Mouse (Mus musculus) liver, embryonic 16.5 days (tissue): ENCODE data around the gene Scd4. TPM values are rescaled to one million over a fixed set of nuclear protein-coding genes. Genes with fewer than 3 reads are reported as not detected.
A peak's percentile ranks its signal among the peaks of the same experiment; 100 is the strongest.

Source experiments
- ATAC-seq: fragments of 200-750 bp; cut with Nextera tagmentation; 2 replicates; pipeline ENCODE4 v1.8.0; 2017; ENCODE audit warnings: low read depth, mild to moderate bottlenecking, moderate number of reproducible peaks, moderate library complexity
- H3K27ac ChIP-seq: fragments of 300-500 bp; sonication (generic); 2 replicates; pipeline ENCODE4 v1.5.1; 2014; ENCODE audit warnings: mild to moderate bottlenecking, low read length
- H3K27me3 ChIP-seq: fragments of 300-500 bp; sonication (generic); 2 replicates; pipeline ENCODE4 v1.6.1; 2014; ENCODE audit warnings: low read depth, low read length, mixed read lengths; ENCODE audit not compliant: control insufficient read depth, insufficient read depth
- H3K36me3 ChIP-seq: fragments of 300-500 bp; sonication (generic); 2 replicates; pipeline ENCODE4 v1.6.1; 2014; ENCODE audit warnings: mild to moderate bottlenecking; ENCODE audit not compliant: control insufficient read depth, insufficient read depth
- H3K4me1 ChIP-seq: fragments of 300-500 bp; sonication (generic); 2 replicates; pipeline ENCODE4 v1.6.1; 2014; ENCODE audit warnings: low read depth, low read length, mixed read lengths; ENCODE audit not compliant: control insufficient read depth
- H3K4me2 ChIP-seq: fragments of 300-500 bp; sonication (generic); 2 replicates; pipeline ENCODE4 v1.6.1; 2014; ENCODE audit warnings: low read depth, low read length, mixed read lengths
- H3K4me3 ChIP-seq: fragments of 300-500 bp; sonication (generic); 2 replicates; pipeline ENCODE4 v1.5.1; 2014; ENCODE audit warnings: low read depth, mild to moderate bottlenecking, low read length
- H3K9ac ChIP-seq: fragments of 300-500 bp; sonication (generic); 2 replicates; pipeline ENCODE4 v1.6.1; 2014; ENCODE audit warnings: low read depth, low read length
- H3K9me3 ChIP-seq: fragments of 300-500 bp; sonication (generic); replicated peaks from 2 replicates; pipeline ENCODE4 v1.6.1; 2016; ENCODE audit warnings: low read length; ENCODE audit not compliant: control insufficient read depth
- WGBS: fragments of 180-500 bp; shearing (Covaris S2); extraction: QIAGEN DNeasy Blood & Tissue Kit; methylation state at CpG from one replicate; pipeline ENCODE4 v1.1.7; 2014; ENCODE audit not compliant: insufficient replicate concordance; 5-methylcytosine and 5-hydroxymethylcytosine counted together
- polyA plus RNA-seq: library from polyadenylated mRNA; unstranded; fragments of >200 nt; fragmentation: Nextera tagmentation; extraction: Ambion mirVana; gene quantifications from 2 replicates; pipeline ENCODE4 v1.2.1, GENCODE M21; 2015

Scd4 gene
- polyA plus RNA-seq, 1 experiment from 2014 or later, result 0.04 TPM

GRCm38 (mm10) chr19:44297862-44298261 is 35.0 kb upstream of the Scd4 start:
- H3K4me3 ChIP-seq, result peak overlapping the region; percentile 79
- H3K4me1 ChIP-seq, result peaks cover 83% of the 10 kb centered on the region
- WGBS, result 69% methylated on average over 9 of the region's 9 CpGs
- no peak for ATAC-seq
- no peaks in the 10 kb centered on the region for H3K27me3 ChIP-seq
- H3K4me2 ChIP-seq, result peak overlapping the region; percentile 91
- peak overlapping the region; percentile 3 for H3K27ac ChIP-seq
- H3K9ac ChIP-seq, result peak overlapping the region; percentile 26; the same call in 1 of the 2 replicates
- H3K9me3 ChIP-seq, result no peaks in the 10 kb centered on the region
- H3K36me3 ChIP-seq, result peaks cover 31% of the 10 kb centered on the region

GRCm38 (mm10) chr19:44299078-44299477 is 33.8 kb upstream of the Scd4 start:
- WGBS, result 81% methylated on average over 9 of the region's 9 CpGs
- Histone ChIP-seq H3K27ac (no peak overlapping the region; the same call in 1 of the 2 replicates), H3K36me3 (peaks cover 42% of the 10 kb centered on the region), H3K4me3 (peak overlapping the region; percentile 79), H3K9ac (peak overlapping the region; percentile 4; the same call in 1 of the 2 replicates), H3K27me3 (no peaks in the 10 kb centered on the region), H3K9me3 (no peaks in the 10 kb centered on the region), H3K4me1 (peaks cover 79% of the 10 kb centered on the region), H3K4me2 (peak overlapping the region; percentile 91)
- ATAC-seq, result no peak

DNA sequence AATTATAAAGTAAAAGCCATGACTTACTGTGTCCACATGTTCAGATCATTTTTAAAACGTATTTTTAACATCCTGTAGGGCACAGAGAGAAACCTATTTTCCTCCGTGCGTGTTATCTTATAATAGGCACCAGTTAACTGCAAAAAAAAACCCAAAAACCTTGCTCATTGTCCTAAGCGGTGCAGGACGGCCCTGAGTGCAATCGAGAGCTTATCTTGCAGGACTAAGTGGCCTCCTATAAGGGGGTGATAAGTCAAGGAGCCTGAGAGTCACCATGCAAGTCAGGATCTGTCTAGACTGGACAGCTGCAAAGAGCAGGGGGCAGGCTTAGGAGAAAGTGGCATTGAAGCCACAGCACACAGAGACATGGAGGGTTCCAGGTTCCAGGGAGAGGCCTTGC is 33.0 kb upstream of the Scd4 start:
- ATAC-seq, result peak; percentile 39
- Histone ChIP-seq H3K27me3 (no peaks in the 10 kb centered on the region), H3K27ac (peak overlapping the region; percentile 53), H3K36me3 (peaks cover 50% of the 10 kb centered on the region), H3K4me2 (peak overlapping the region; percentile 53), H3K9me3 (no peaks in the 10 kb centered on the region), H3K4me1 (peaks cover 75% of the 10 kb centered on the region), H3K9ac (peak overlapping the region; percentile 33; the same call in 1 of the 2 replicates), H3K4me3 (no peak overlapping the region)
- WGBS, result 14% methylated on average over 6 of the region's 6 CpGs

- Histone ChIP-seq H3K36me3 (peaks cover 55% of the 10 kb centered on the region), H3K27me3 (no peaks in the 10 kb centered on the region), H3K27ac (peak overlapping the region; percentile 72), H3K9ac (peak overlapping the region; percentile 33; the same call in 1 of the 2 replicates), H3K4me1 (peaks cover 68% of the 10 kb centered on the region), H3K4me2 (0 out of 2 replicates have a peak overlapping the region, but pooled peaks have one; percentile 48), H3K4me3 (no peak overlapping the region), H3K9me3 (no peaks in the 10 kb centered on the region)
- whole genome bisulfite sequencing, result 54% methylated on average over 7 of the region's 7 CpGs
- no peak for ATAC-seq
These were observed 32.4 kb upstream of the Scd4 start for GRCm38 (mm10) chr19:44300520-44300919.

DNA sequence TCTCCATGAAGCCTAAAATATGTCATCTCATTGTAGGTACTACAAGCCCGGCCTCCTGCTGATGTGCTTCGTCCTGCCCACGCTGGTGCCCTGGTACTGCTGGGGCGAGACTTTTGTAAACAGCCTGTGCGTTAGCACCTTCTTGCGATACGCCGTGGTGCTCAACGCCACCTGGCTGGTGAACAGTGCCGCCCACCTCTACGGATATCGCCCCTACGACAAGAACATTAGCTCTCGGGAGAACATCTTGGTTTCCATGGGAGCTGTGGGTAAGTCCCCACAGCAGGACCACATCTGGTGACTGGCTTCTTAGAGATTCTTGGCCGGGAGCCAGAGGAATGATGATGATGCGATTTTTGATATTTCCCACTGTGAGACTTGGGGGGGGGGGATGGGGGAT is 31.7 kb upstream of the Scd4 start:
- H3K27ac ChIP-seq, result peak overlapping the region; percentile 72
- WGBS, result 72% methylated on average over 16 of the region's 16 CpGs
- peaks cover 57% of the 10 kb centered on the region for H3K36me3 ChIP-seq
- no peak overlapping the region for H3K4me3 ChIP-seq
- peak; percentile 33; the same call in 1 of the 2 replicates for ATAC-seq
- peaks cover 63% of the 10 kb centered on the region for H3K4me1 ChIP-seq
- no peaks in the 10 kb centered on the region for H3K9me3 ChIP-seq
- no peak overlapping the region for H3K9ac ChIP-seq
- peak overlapping the region; percentile 48 for H3K4me2 ChIP-seq
- H3K27me3 ChIP-seq, result no peaks in the 10 kb centered on the region

DNA sequence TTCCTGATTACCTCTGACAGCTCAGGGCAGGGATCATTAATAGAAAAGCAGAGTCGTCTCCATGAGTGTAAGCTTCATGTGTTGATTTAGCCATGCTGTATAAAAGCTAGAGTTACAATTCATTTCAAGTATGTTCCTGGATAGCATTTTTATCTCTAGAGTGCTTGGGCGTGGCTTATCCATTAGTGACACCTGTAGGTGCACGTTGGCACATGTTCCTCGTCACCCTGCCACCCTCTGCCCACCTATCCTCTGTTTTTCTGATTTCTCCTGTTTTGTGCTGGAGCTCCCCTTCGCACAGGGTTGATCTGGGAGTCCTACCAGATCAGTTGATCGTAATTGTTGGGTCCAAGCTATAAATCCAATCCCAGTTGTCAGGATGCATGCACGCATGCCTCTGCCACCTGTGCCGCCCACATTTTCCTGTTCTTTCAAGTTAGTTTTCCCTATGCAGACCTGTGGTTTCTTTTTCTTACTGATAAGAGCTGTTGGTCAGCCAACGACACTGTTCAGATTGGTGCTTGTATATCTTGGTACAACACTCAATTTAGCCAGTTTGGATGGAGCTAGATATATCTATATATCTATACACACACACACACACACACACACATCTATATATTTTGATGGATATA is 31.1 kb upstream of the Scd4 start:
- H3K4me3 ChIP-seq, result peak overlapping the region; percentile 13; the same call in 1 of the 2 replicates
- H3K9me3 ChIP-seq, result no peaks in the 10 kb centered on the region
- peak overlapping the region; percentile 72 for H3K27ac ChIP-seq
- no peak overlapping the region for H3K9ac ChIP-seq
- no peaks in the 10 kb centered on the region for H3K27me3 ChIP-seq
- peak; percentile 63 for ATAC-seq
- WGBS, result 28% methylated on average over 9 of the region's 9 CpGs
- peaks cover 62% of the 10 kb centered on the region for H3K36me3 ChIP-seq
- H3K4me2 ChIP-seq, result peak overlapping the region; percentile 48
- peaks cover 57% of the 10 kb centered on the region for H3K4me1 ChIP-seq

DNA sequence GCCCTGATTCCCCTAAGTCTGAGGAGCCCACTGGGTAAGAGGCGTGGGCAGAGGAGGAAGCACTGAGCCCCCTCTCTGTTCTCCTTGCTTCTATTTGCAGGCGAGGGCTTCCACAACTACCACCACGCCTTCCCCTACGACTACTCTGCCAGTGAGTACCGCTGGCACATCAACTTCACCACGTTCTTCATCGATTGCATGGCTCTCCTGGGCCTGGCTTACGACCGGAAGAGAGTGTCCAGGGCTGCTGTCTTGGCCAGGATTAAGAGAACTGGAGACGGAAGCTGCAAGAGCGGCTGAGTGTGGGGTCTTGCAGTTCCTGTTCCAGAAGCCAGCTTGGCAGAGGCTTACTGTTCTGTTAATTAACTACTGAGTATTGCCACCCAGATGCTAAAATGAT is 30.0 kb upstream of the Scd4 start:
- whole genome bisulfite sequencing, result 84% methylated on average over 11 of the region's 11 CpGs
- H3K4me2 ChIP-seq, result no peak overlapping the region
- H3K27me3 ChIP-seq, result no peaks in the 10 kb centered on the region
- no peak overlapping the region for H3K9ac ChIP-seq
- H3K27ac ChIP-seq, result no peak overlapping the region
- no peaks in the 10 kb centered on the region for H3K9me3 ChIP-seq
- no peak overlapping the region for H3K4me3 ChIP-seq
- H3K4me1 ChIP-seq, result peaks cover 50% of the 10 kb centered on the region
- no peak for ATAC-seq
- H3K36me3 ChIP-seq, result peaks cover 64% of the 10 kb centered on the region

DNA sequence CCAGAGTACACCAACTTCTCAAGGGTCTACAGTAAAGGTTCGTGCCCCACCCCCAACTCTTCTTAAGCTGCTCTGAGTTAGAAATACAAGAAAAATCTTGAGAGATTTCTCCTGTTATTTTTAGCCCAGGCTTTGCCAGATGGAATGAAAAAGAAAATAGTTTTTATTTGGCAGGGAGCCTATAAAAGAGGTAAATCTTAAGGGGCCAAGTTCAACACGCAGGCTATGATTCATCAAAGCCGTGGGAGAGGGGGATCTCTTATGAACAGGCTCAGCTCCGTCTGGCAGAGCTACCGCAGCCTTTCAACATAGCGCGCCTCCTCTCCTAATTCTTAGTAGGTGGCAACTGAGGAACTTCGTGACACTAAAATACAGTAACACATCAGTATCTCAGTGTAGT is 29.4 kb upstream of the Scd4 start:
- H3K9ac ChIP-seq, result no peak overlapping the region
- no peak overlapping the region for H3K4me2 ChIP-seq
- no peak for ATAC-seq
- no peaks in the 10 kb centered on the region for H3K27me3 ChIP-seq
- H3K9me3 ChIP-seq, result no peaks in the 10 kb centered on the region
- peaks cover 44% of the 10 kb centered on the region for H3K4me1 ChIP-seq
- no peak overlapping the region for H3K4me3 ChIP-seq
- WGBS, result 83% methylated on average over 8 of the region's 8 CpGs
- no peak overlapping the region for H3K27ac ChIP-seq
- peaks cover 60% of the 10 kb centered on the region for H3K36me3 ChIP-seq

- Histone ChIP-seq H3K4me3 (no peak overlapping the region), H3K27ac (no peak overlapping the region), H3K4me2 (no peak overlapping the region), H3K27me3 (no peaks in the 10 kb centered on the region), H3K9ac (no peak overlapping the region), H3K4me1 (peaks cover 35% of the 10 kb centered on the region), H3K9me3 (no peaks in the 10 kb centered on the region), H3K36me3 (peaks cover 60% of the 10 kb centered on the region)
- ATAC-seq, result no peak
- 84% methylated on average over 10 of the region's 10 CpGs for WGBS
These were observed 28.5 kb upstream of the Scd4 start for GRCm38 (mm10) chr19:44304419-44304818.
